10 mouse cellular contexts compared by ENCODE assay signal in the genomic region with DNA sequence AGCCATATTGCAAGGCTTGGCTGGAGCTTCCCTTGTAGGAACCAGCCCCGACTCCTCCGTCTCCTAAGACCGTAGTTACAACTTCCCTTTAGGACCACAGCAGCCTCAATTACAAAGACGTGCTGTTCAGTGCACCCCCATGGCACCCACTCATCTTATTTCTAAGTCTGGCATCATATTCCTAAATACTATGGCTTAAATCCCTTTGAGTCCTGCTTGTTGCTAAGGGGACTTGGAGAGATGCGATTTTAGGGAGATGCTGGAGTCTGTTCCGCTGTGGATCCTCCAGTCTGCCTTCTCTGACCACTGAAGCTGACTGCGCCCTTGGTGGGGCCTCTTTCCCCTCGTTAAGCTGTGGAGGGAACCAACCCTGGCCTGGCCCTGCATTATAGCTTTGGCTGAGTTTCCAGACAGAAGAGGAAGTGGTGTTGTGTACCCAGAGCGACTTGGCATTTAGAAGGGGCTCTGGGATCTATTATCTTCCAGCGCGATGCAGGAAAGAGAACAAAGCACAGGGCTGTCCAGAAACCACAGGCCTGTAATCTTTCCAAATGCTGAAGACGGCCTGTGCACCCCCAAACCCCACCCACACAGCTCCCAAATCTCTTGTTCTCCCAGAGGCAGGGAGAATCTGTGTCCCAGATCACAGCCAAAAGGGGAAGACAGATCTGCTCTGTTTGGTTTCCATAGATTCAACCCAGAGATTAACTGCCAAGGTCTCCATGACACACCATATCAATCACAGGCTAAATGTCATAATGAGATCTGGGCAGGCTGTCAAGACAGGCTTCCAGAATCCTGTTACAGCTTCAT. TPM values are rescaled to one million over a fixed set of nuclear protein-coding genes. Genes with fewer than 3 reads are reported as not detected.
DNase-seq lines count a peak whose midpoint lies in the region; ATAC-seq and TF ChIP-seq lines count a peak whose summit lies in the region.
"Had no signal": no experiment of that assay in that cellular context is flagged by ENCODE, and none has a peak within 500 bp of the region (broad histone marks: within the 10 kb centered on the region; RNA-seq: fewer than 3 reads in every experiment).

No protein-coding gene starts in this region.

- TF ChIP-seq CTCF in embryonic fibroblast, embryonic 13.5 days (IDR thresholded peaks at IDR 0.05; ENCODE audit: borderline replicate concordance, insufficient read depth, low read length) = no peak

- H3K4me2 ChIP-seq in heart, embryonic 16.5 days (ENCODE audit: low read depth, low read length) = no peak overlapping the region

- no peak overlapping the region for H3K9ac ChIP-seq in heart, embryonic 16.5 days (ENCODE audit: low read length)

- no peaks in the 10 kb centered on the region for H3K4me1 ChIP-seq in embryonic fibroblast, embryonic 13.5 days (ENCODE audit: control insufficient read depth, insufficient read depth, low read length)
- H3K4me1 ChIP-seq in heart, embryonic 16.5 days (ENCODE audit: control insufficient read depth, insufficient read depth, low read length) = peaks cover 31% of the 10 kb centered on the region

- H3K36me3 ChIP-seq in heart, embryonic 16.5 days (ENCODE audit: control insufficient read depth, insufficient read depth) = no peaks in the 10 kb centered on the region
- H3K36me3 ChIP-seq: G1E had no signal

- H3K27ac ChIP-seq in embryonic fibroblast, embryonic 13.5 days (ENCODE audit: insufficient read depth, low read length) = peak overlapping the region; percentile 75
- peak overlapping the region; percentile 68 for H3K27ac ChIP-seq in heart, embryonic 16.5 days (ENCODE audit: low read length)

- WGBS in heart, embryonic 16.5 days = 43% methylated on average over 12 of the region's 12 CpGs

- TF ChIP-seq POLR2A in embryonic fibroblast, embryonic 13.5 days (IDR thresholded peaks at IDR 0.05; ENCODE audit: low read depth, low read length) = no peak

- DNase-seq in kidney, postnatal 10 days = peak; percentile 36
- DNase-seq in kidney, adult 9 months = no peak
- peak; percentile 50 to 55 for DNase-seq in left cerebral cortex, postnatal 10 days (ENCODE audit: extremely low spot score in 1 of 2, low spot score in 2 of 2)
- DNase-seq in embryo, embryonic 9.5 days (ENCODE audit: extremely low spot score) = no peak

- no peak overlapping the region for H3K4me3 ChIP-seq in embryonic fibroblast, embryonic 13.5 days (ENCODE audit: insufficient read depth, low read length)
- no peak overlapping the region for H3K4me3 ChIP-seq in heart, embryonic 16.5 days (ENCODE audit: low read length)

- H3K27me3 ChIP-seq in heart, embryonic 16.5 days (ENCODE audit: control insufficient read depth, insufficient read depth, low read length) = no peaks in the 10 kb centered on the region

- H3K9me3 ChIP-seq in heart, embryonic 16.5 days (replicated peaks; ENCODE audit: control insufficient read depth, low read length) = no peaks in the 10 kb centered on the region
- H3K9me3 ChIP-seq: G1E had no signal

- intact Hi-C loops in left cerebral cortex, postnatal 10 days (cut with DNase I) = no loop called here

- peak; percentile 47 for ATAC-seq in heart, embryonic 16.5 days (replicated peaks; ENCODE audit: extremely low read depth, insufficient read depth, low FRiP score)
- ATAC-seq in megakaryocyte, adult 5-6 weeks (ENCODE audit: poor library complexity, severe bottlenecking) = peak; percentile 91
- no peak for ATAC-seq in activated CD4-positive, CD25-positive, alpha-beta regulatory T cell, adult 4 months

RNA-seq across cellular contexts. Expression of a gene that starts 7.4 kb away (rescaled TPM):
- not detected in 2 replicates for polyA plus RNA-seq in embryonic fibroblast, embryonic 13.5 days (2011; ENCODE audit: insufficient read length, low read depth, missing spikeins)
- 0.54 TPM in 1 of 2 replicates, not detected in the other for polyA plus RNA-seq in heart, embryonic 16.5 days (2015; fragmentation: Nextera tagmentation; extraction: Ambion mirVana)
- total RNA-seq in left cerebral cortex, postnatal 10 days (2021) = not detected
- not detected in 2 replicates for total RNA-seq in megakaryocyte, adult 5-6 weeks (2015)
- total RNA-seq in megakaryocyte, adult 5-6 weeks (2017) = not detected in 2 replicates
- polyA plus RNA-seq in activated CD4-positive, CD25-positive, alpha-beta regulatory T cell, adult 4 months (2017; shearing (Covaris generic)) = not detected
- total RNA-seq: G1E; liver, adult 2 months had no signal
- polyA plus RNA-seq: G1E; liver, adult 2 months had no signal

RNA-seq across cellular contexts. Expression of a gene that starts 43.4 kb away (rescaled TPM):
- polyA plus RNA-seq in embryonic fibroblast, embryonic 13.5 days (2011; ENCODE audit: insufficient read length, low read depth, missing spikeins) = 31.5 and 32.2 TPM in 2 replicates
- polyA plus RNA-seq in heart, embryonic 16.5 days (2015; fragmentation: Nextera tagmentation; extraction: Ambion mirVana) = 8.0 and 9.1 TPM in 2 replicates
- total RNA-seq in left cerebral cortex, postnatal 10 days (2021) = 100 to 1,000 TPM; 103 to 105 TPM
- total RNA-seq in megakaryocyte, adult 5-6 weeks (2015) = 10.2 and 13.1 TPM in 2 replicates
- 12.9 and 16.7 TPM in 2 replicates for total RNA-seq in megakaryocyte, adult 5-6 weeks (2017)
- 1 to 10 TPM; 4.0 to 5.1 TPM for polyA plus RNA-seq in activated CD4-positive, CD25-positive, alpha-beta regulatory T cell, adult 4 months (2017; shearing (Covaris generic))

RNA-seq across cellular contexts. Expression of a gene that starts 44.0 kb away (rescaled TPM):
- not detected in 2 replicates for polyA plus RNA-seq in embryonic fibroblast, embryonic 13.5 days (2011; ENCODE audit: insufficient read length, low read depth, missing spikeins)
- polyA plus RNA-seq in heart, embryonic 16.5 days (2015; fragmentation: Nextera tagmentation; extraction: Ambion mirVana) = not detected in 2 replicates
- under 1 TPM in 1 of 2 experiments, not detected in 1; 0.39 TPM for total RNA-seq in left cerebral cortex, postnatal 10 days (2021)
- total RNA-seq in megakaryocyte, adult 5-6 weeks (2015) = not detected in 2 replicates
- not detected in 2 replicates for total RNA-seq in megakaryocyte, adult 5-6 weeks (2017)
- not detected for polyA plus RNA-seq in activated CD4-positive, CD25-positive, alpha-beta regulatory T cell, adult 4 months (2017; shearing (Covaris generic))
- total RNA-seq: liver, adult 2 months had no signal
- polyA plus RNA-seq: G1E had no signal

Comparison
In these comparisons a context has a peak if more than half of its experiments do, and no peak if none do; other contexts are left out.
1. DNase-seq: peak in kidney, postnatal 10 days (single experiment) and left cerebral cortex, postnatal 10 days (2 of 2); none in kidney, adult 9 months (single experiment) and embryo, embryonic 9.5 days (single experiment).